Mouse (Mus musculus) T-helper 2 cell (primary cell): Measurements from ENCODE around the gene Pex14.
"Not testable (repeated sequence)": the region's sequence is repeated elsewhere in the genome, so short reads cannot be mapped to it uniquely, and the experiment has no call there.

Experiments used
- in situ Hi-C: fragments of 300-600 bp; cut with MboI, MseI; formaldehyde crosslinking; loops from one replicate; pipeline ENCODE4 v1.15.1; 2025; ENCODE audit warnings: high pct_unique_total_duplicates

The Pex14 gene

GRCm38 (mm10) chr4:149099369-149100017, at the start of gene Pex14:
Gene Pex14, minus strand, starts transcription at chr4:149099876.
- in situ Hi-C loops, result no loop called here

GRCm38 (mm10) chr4:149149196-149149595, 49.5 kb upstream of the Pex14 start:
- in situ Hi-C loops, result no loop called here

GRCm38 (mm10) chr4:149148084-149148483, 48.4 kb upstream of the Pex14 start:
- in situ Hi-C loops, result no loop called here

GRCm38 (mm10) chr4:149147528-149147927, 47.9 kb upstream of the Pex14 start:
- in situ Hi-C loops, result no loop called here

- in situ Hi-C loops, result no loop called here
Observed at GRCm38 (mm10) chr4:149145151-149145550, 45.5 kb upstream of the Pex14 start.

GRCm38 (mm10) chr4:149144459-149144858, 44.8 kb upstream of the Pex14 start:
- in situ Hi-C loops, result no loop called here

- in situ Hi-C loops, result no loop called here
Observed at GRCm38 (mm10) chr4:149143594-149143993, 43.9 kb upstream of the Pex14 start.

GRCm38 (mm10) chr4:149138515-149138914, 38.8 kb upstream of the Pex14 start:
- in situ Hi-C loops, result no loop called here

- in situ Hi-C loops, result no loop called here
Observed at GRCm38 (mm10) chr4:149136982-149137770, 37.5 kb upstream of the Pex14 start, which contains the start of gene Cenps. Gene Cenps, minus strand, starts transcription at chr4:149137629.

- in situ Hi-C loops, result no loop called here
Observed at GRCm38 (mm10) chr4:149136116-149136850, 36.6 kb upstream of the Pex14 start.

GRCm38 (mm10) chr4:149133395-149133794, 33.7 kb upstream of the Pex14 start:
- in situ Hi-C loops, result no loop called here

GRCm38 (mm10) chr4:149131789-149132565, 32.3 kb upstream of the Pex14 start:
- in situ Hi-C loops, result no loop called here

GRCm38 (mm10) chr4:149131021-149131752, 31.5 kb upstream of the Pex14 start:
- in situ Hi-C loops, result no loop called here

- in situ Hi-C loops, result no loop called here
Observed at GRCm38 (mm10) chr4:149128467-149128866, 28.8 kb upstream of the Pex14 start.

- in situ Hi-C loops, result no loop called here
Observed at GRCm38 (mm10) chr4:149126663-149127062, 27.0 kb upstream of the Pex14 start, which contains the start of gene Cort. Gene Cort, minus strand, starts transcription at chr4:149126763.

- in situ Hi-C loops, result no loop called here
Observed at GRCm38 (mm10) chr4:149126115-149126509, 26.4 kb upstream of the Pex14 start.

GRCm38 (mm10) chr4:149125341-149126114, 25.9 kb upstream of the Pex14 start:
- in situ Hi-C loops, result no loop called here

- in situ Hi-C loops, result no loop called here
Observed at GRCm38 (mm10) chr4:149123432-149123831, 23.8 kb upstream of the Pex14 start.

- in situ Hi-C loops, result not testable (repeated sequence)
Observed at GRCm38 (mm10) chr4:149119978-149120562, 20.4 kb upstream of the Pex14 start.
